Mouse (Mus musculus): ENCODE measurements at regions not wholly inside any gene's neighbourhood (a gene's known extent, or its start where the extent isn't known, plus 50 kb on each side); places are given as distances from the start of the nearest gene placed in this dataset.
A peak's percentile ranks its signal among the peaks of the same experiment; 100 is the strongest.

GRCm38 (mm10) chr19:26472659-26473058, 132.2 kb upstream of the Smarca2 start:
- no peak for DNase-seq (ENCODE audit: low spot score in 2 of 2)

- DNase-seq (ENCODE audit: low spot score in 2 of 2), result no peak
These were observed 131.6 kb upstream of the Smarca2 start for GRCm38 (mm10) chr19:26473211-26473610.

GRCm38 (mm10) chr19:26475197-26475596, 129.7 kb upstream of the Smarca2 start:
- DNase-seq (ENCODE audit: low spot score in 2 of 2), result no peak

GRCm38 (mm10) chr19:26475754-26476153, 129.1 kb upstream of the Smarca2 start:
- no peak for DNase-seq (ENCODE audit: low spot score in 2 of 2)

GRCm38 (mm10) chr19:26478055-26478737, 126.7 kb upstream of the Smarca2 start:
- DNase-seq (ENCODE audit: low spot score in 2 of 2), result no peak

- DNase-seq (ENCODE audit: low spot score in 2 of 2), result no peak
These were observed 120.5 kb upstream of the Smarca2 start for GRCm38 (mm10) chr19:26484322-26484721.

- DNase-seq (ENCODE audit: low spot score in 2 of 2), result no peak
These were observed 112.0 kb upstream of the Smarca2 start for GRCm38 (mm10) chr19:26492806-26493205.

- no peak for DNase-seq (ENCODE audit: low spot score in 2 of 2)
These were observed 103.8 kb upstream of the Smarca2 start for GRCm38 (mm10) chr19:26501064-26501463.

GRCm38 (mm10) chr19:26504027-26504426, 100.8 kb upstream of the Smarca2 start:
- DNase-seq (ENCODE audit: low spot score in 2 of 2), result no peak

GRCm38 (mm10) chr19:26506802-26507201, 98.0 kb upstream of the Smarca2 start:
- DNase-seq (ENCODE audit: low spot score in 2 of 2), result no peak

- DNase-seq (ENCODE audit: low spot score in 2 of 2), result peak; percentile 20 to 24
These were observed 96.9 kb upstream of the Smarca2 start for GRCm38 (mm10) chr19:26507986-26508385.

- DNase-seq (ENCODE audit: low spot score in 2 of 2), result no peak
These were observed 96.2 kb upstream of the Smarca2 start for GRCm38 (mm10) chr19:26508616-26509015.

- no peak for DNase-seq (ENCODE audit: low spot score in 2 of 2)
These were observed 95.6 kb upstream of the Smarca2 start for GRCm38 (mm10) chr19:26509240-26509639.

GRCm38 (mm10) chr19:26510185-26510584, 94.7 kb upstream of the Smarca2 start:
- no peak for DNase-seq (ENCODE audit: low spot score in 2 of 2)

GRCm38 (mm10) chr19:26510887-26511286, 94.0 kb upstream of the Smarca2 start:
- DNase-seq (ENCODE audit: low spot score in 2 of 2), result no peak

GRCm38 (mm10) chr19:26511756-26512155, 93.1 kb upstream of the Smarca2 start:
- DNase-seq (ENCODE audit: low spot score in 2 of 2), result peak in 1 of 2 experiments; percentile 15

- no peak for DNase-seq (ENCODE audit: low spot score in 2 of 2)
These were observed 80.3 kb upstream of the Smarca2 start for GRCm38 (mm10) chr19:26524583-26524982.

- no peak for DNase-seq (ENCODE audit: low spot score in 2 of 2)
These were observed 73.5 kb upstream of the Smarca2 start for GRCm38 (mm10) chr19:26531390-26531789.

GRCm38 (mm10) chr19:26532509-26532908, 72.3 kb upstream of the Smarca2 start:
- DNase-seq (ENCODE audit: low spot score in 2 of 2), result peak in 1 of 2 experiments; percentile 12

GRCm38 (mm10) chr19:26545671-26546070, 59.2 kb upstream of the Smarca2 start:
- DNase-seq (ENCODE audit: low spot score in 2 of 2), result no peak

GRCm38 (mm10) chr19:26547522-26547921, 57.3 kb upstream of the Smarca2 start:
- DNase-seq (ENCODE audit: low spot score in 2 of 2), result no peak

GRCm38 (mm10) chr19:26548562-26549270, 56.1 kb upstream of the Smarca2 start:
- DNase-seq (ENCODE audit: low spot score in 2 of 2), result no peak

- no peak for DNase-seq (ENCODE audit: low spot score in 2 of 2)
These were observed 54.6 kb upstream of the Smarca2 start for GRCm38 (mm10) chr19:26550299-26550698.
